Mouse (Mus musculus) stomach, embryonic 15.5 days (tissue): ENCODE measurements at regions not wholly inside any gene's neighbourhood (a gene's known extent, or its start where the extent isn't known, plus 50 kb on each side); places are given as distances from the start of the nearest gene placed in this dataset.
A peak's percentile ranks its signal among the peaks of the same experiment; 100 is the strongest.

ENCODE experiments used
- ATAC-seq: fragments of 200-750 bp; cut with Nextera tagmentation; 2 replicates; pipeline ENCODE4 v1.8.0; 2017; ENCODE audit warnings: low read depth, moderate number of reproducible peaks, moderate TSS enrichment; ENCODE audit not compliant: insufficient read depth, low FRiP score
- H3K27ac ChIP-seq: fragments of 300-500 bp; sonication (generic); 2 replicates; pipeline ENCODE4 v1.5.1; 2015; ENCODE audit warnings: mild to moderate bottlenecking, inconsistent platforms
- H3K27me3 ChIP-seq: fragments of 300-500 bp; sonication (generic); replicated peaks from 2 replicates; pipeline ENCODE4 v1.6.1; 2015; ENCODE audit warnings: inconsistent platforms
- H3K36me3 ChIP-seq: fragments of 300-500 bp; sonication (generic); 2 replicates; pipeline ENCODE4 v1.6.1; 2015; ENCODE audit warnings: inconsistent platforms
- H3K4me1 ChIP-seq: fragments of 300-500 bp; sonication (generic); 2 replicates; pipeline ENCODE4 v1.6.1; 2015; ENCODE audit warnings: inconsistent platforms
- H3K4me2 ChIP-seq: fragments of 300-500 bp; sonication (generic); 2 replicates; pipeline ENCODE4 v1.6.1; 2015; ENCODE audit warnings: mild to moderate bottlenecking, inconsistent platforms
- H3K4me3 ChIP-seq: fragments of 300-500 bp; sonication (generic); replicated peaks from 2 replicates; pipeline ENCODE4 v1.5.1; 2015; ENCODE audit warnings: inconsistent platforms
- H3K9ac ChIP-seq: fragments of 300-500 bp; sonication (generic); 2 replicates; pipeline ENCODE4 v1.6.1; 2015; ENCODE audit warnings: inconsistent platforms
- H3K9me3 ChIP-seq: fragments of 300-500 bp; sonication (generic); 2 replicates; pipeline ENCODE4 v1.6.1; 2016; ENCODE audit warnings: inconsistent platforms
- WGBS: fragments of 180-500 bp; shearing (Covaris S2); methylation state at CpG from one replicate; pipeline ENCODE4 v1.1.7; 2015; 5-methylcytosine and 5-hydroxymethylcytosine counted together
- microRNA-seq: library from miRNA; unstranded; fragments of <30 nt; microRNA quantifications from one replicate; pipeline ENCODE4, GENCODE M21; 2016

- H3K9me3 ChIP-seq = no peaks in the 10 kb centered on the region
- H3K27ac ChIP-seq = no peak overlapping the region
- H3K36me3 ChIP-seq = no peaks in the 10 kb centered on the region
- no peak overlapping the region for H3K9ac ChIP-seq
- H3K4me1 ChIP-seq = no peaks in the 10 kb centered on the region
- 28% methylated on average over 4 of the region's 4 CpGs for WGBS
- H3K4me3 ChIP-seq = no peak overlapping the region
- ATAC-seq = no peak
- no peak overlapping the region for H3K4me2 ChIP-seq
- H3K27me3 ChIP-seq = no peaks in the 10 kb centered on the region
These were observed 60.0 kb upstream of the Topaz1 start for GRCm38 (mm10) chr9:122687170-122687569.

- Histone ChIP-seq H3K36me3 (no peaks in the 10 kb centered on the region), H3K9me3 (no peaks in the 10 kb centered on the region), H3K9ac (no peak overlapping the region), H3K4me3 (no peak overlapping the region), H3K27me3 (no peaks in the 10 kb centered on the region), H3K27ac (no peak overlapping the region), H3K4me1 (no peaks in the 10 kb centered on the region), H3K4me2 (no peak overlapping the region)
- WGBS = 66% methylated on average over 6 of the region's 6 CpGs
- no peak for ATAC-seq
These were observed 55.3 kb upstream of the Topaz1 start for GRCm38 (mm10) chr9:122691879-122692278.

- Histone ChIP-seq H3K27ac (no peak overlapping the region), H3K36me3 (no peaks in the 10 kb centered on the region), H3K4me3 (no peak overlapping the region), H3K9ac (no peak overlapping the region), H3K9me3 (no peaks in the 10 kb centered on the region), H3K4me1 (no peaks in the 10 kb centered on the region), H3K27me3 (no peaks in the 10 kb centered on the region), H3K4me2 (no peak overlapping the region)
- WGBS = 13% methylated on average over 1 of the region's 1 CpGs
- no peak for ATAC-seq
These were observed 51.4 kb upstream of the Topaz1 start for GRCm38 (mm10) chr9:122695724-122696123.

Small RNA genes in the stretch of these regions (microRNA-seq; reads per million reads assigned to microRNA genes)
- gene Mir138-1 = 168 reads per million, percentile 57 among the genes with 10 or more reads in this experiment
